Mouse (Mus musculus) E14TG2a.4 (cell line): ENCODE measurements around the gene Tnfaip8l2.

Experiments
- CTCF ChIP-seq: conservative IDR thresholded peaks from 2 replicates; pipeline ENCODE4 v1.5.1; 2014; ENCODE audit warnings: low read length
- NANOG ChIP-seq: IDR thresholded peaks from 2 replicates; pipeline ENCODE4 v1.6.1; 2014; ENCODE audit warnings: borderline replicate concordance, low read length, mixed read lengths
- POU5F1 ChIP-seq: IDR thresholded peaks from 2 replicates; pipeline ENCODE4 v1.6.1; 2014; ENCODE audit warnings: low read length, borderline replicate concordance

- TF ChIP-seq CTCF, result no peak
- no peak for TF ChIP-seq NANOG
- no peak for TF ChIP-seq POU5F1
Observed at GRCm38 (mm10) chr3:95100854-95101253, 41.3 kb downstream of the Tnfaip8l2 start.
